Mouse (Mus musculus) liver, embryonic 13.5 days (tissue): ENCODE results near the gene Krtap19-4. TPM values are rescaled to one million over a fixed set of nuclear protein-coding genes. Genes with fewer than 3 reads are reported as not detected.

Experiments
- ATAC-seq: fragments of 200-750 bp; cut with Nextera tagmentation; 2 replicates; pipeline ENCODE4 v1.8.0; 2017; ENCODE audit warnings: low read depth, mild to moderate bottlenecking, moderate number of reproducible peaks, moderate library complexity
- DNase-seq: peaks from one replicate; pipeline ENCODE4 v3.0.0; 2022
- H3K27ac ChIP-seq: fragments of 300-500 bp; sonication (generic); 2 replicates; pipeline ENCODE4 v1.5.1; 2015; ENCODE audit warnings: moderate library complexity, mild to moderate bottlenecking, inconsistent platforms
- H3K27me3 ChIP-seq: fragments of 300-500 bp; sonication (generic); 2 replicates; pipeline ENCODE4 v1.6.1; 2015; ENCODE audit warnings: mild to moderate bottlenecking, inconsistent platforms
- H3K36me3 ChIP-seq: fragments of 300-500 bp; sonication (generic); 2 replicates; pipeline ENCODE4 v1.6.1; 2015; ENCODE audit warnings: mild to moderate bottlenecking, inconsistent platforms
- H3K4me1 ChIP-seq: fragments of 300-500 bp; sonication (generic); replicated peaks from 2 replicates; pipeline ENCODE4 v1.6.1; 2015; ENCODE audit warnings: inconsistent platforms
- H3K4me2 ChIP-seq: fragments of 300-500 bp; sonication (generic); 2 replicates; pipeline ENCODE4 v1.6.1; 2015; ENCODE audit warnings: inconsistent platforms, mild to moderate bottlenecking, moderate library complexity
- H3K4me3 ChIP-seq: fragments of 300-500 bp; sonication (generic); replicated peaks from 2 replicates; pipeline ENCODE4 v1.5.1; 2015; ENCODE audit warnings: mild to moderate bottlenecking, inconsistent platforms
- H3K9ac ChIP-seq: fragments of 300-500 bp; sonication (generic); 2 replicates; pipeline ENCODE4 v1.6.1; 2015; ENCODE audit warnings: mild to moderate bottlenecking, inconsistent platforms
- H3K9me3 ChIP-seq: fragments of 300-500 bp; sonication (generic); replicated peaks from 2 replicates; pipeline ENCODE4 v1.6.1; 2016; ENCODE audit warnings: inconsistent platforms
- WGBS: fragments of 180-500 bp; shearing (Covaris S2); methylation state at CpG from one replicate; pipeline ENCODE4 v1.1.7; 2015; ENCODE audit not compliant: insufficient replicate concordance; 5-methylcytosine and 5-hydroxymethylcytosine counted together
- polyA plus RNA-seq: library from polyadenylated mRNA; unstranded; fragments of >200 nt; fragmentation: Nextera tagmentation; extraction: Ambion mirVana; gene quantifications from 2 replicates; pipeline ENCODE4 v1.2.1, GENCODE M21; 2015

The Krtap19-4 gene
- polyA plus RNA-seq = not detected in 2 replicates

GRCm38 (mm10) chr16:88884989-88885388, at the start of gene Krtap19-4:
Gene Krtap19-4, minus strand, starts transcription at chr16:88885089.
- Histone ChIP-seq H3K9me3 (no peaks in the 10 kb centered on the region), H3K4me2 (no peak within 1 kb of the TSS), H3K27me3 (no peaks in the 10 kb centered on the region), H3K4me1 (no peaks in the 10 kb centered on the region), H3K36me3 (no peaks in the 10 kb centered on the region), H3K9ac (no peak within 1 kb of the TSS), H3K4me3 (no peak within 1 kb of the TSS), H3K27ac (no peak within 1 kb of the TSS)
- DNase-seq (no peak), ATAC-seq (no peak)
- 66% methylated on average over 5 of the region's 5 CpGs for WGBS

GRCm38 (mm10) chr16:88932165-88932564, 47.3 kb upstream of the Krtap19-4 start, which contains the start of gene Krtap19-9b:
Gene Krtap19-9b, minus strand, starts transcription at chr16:88932265.
- Histone ChIP-seq H3K4me2 (no peak within 1 kb of the TSS), H3K9ac (no peak within 1 kb of the TSS), H3K36me3 (no peaks in the 10 kb centered on the region), H3K27ac (no peak within 1 kb of the TSS), H3K9me3 (no peaks in the 10 kb centered on the region), H3K4me1 (no peaks in the 10 kb centered on the region), H3K27me3 (no peaks in the 10 kb centered on the region), H3K4me3 (no peak within 1 kb of the TSS)
- DNase-seq (no peak), ATAC-seq (no peak)
- WGBS = 62% methylated on average over 3 of the region's 3 CpGs

GRCm38 (mm10) chr16:88896357-88896756, 11.5 kb upstream of the Krtap19-4 start, which contains the start of gene Krtap19-5:
Gene Krtap19-5, minus strand, starts transcription at chr16:88896457.
- DNase-seq = no peak
- Histone ChIP-seq H3K4me2 (no peak within 1 kb of the TSS), H3K4me3 (no peak within 1 kb of the TSS), H3K36me3 (no peaks in the 10 kb centered on the region), H3K27me3 (no peaks in the 10 kb centered on the region), H3K9ac (no peak within 1 kb of the TSS), H3K27ac (no peak within 1 kb of the TSS), H3K9me3 (no peaks in the 10 kb centered on the region), H3K4me1 (no peaks in the 10 kb centered on the region)
- no peak for ATAC-seq
- 75% methylated on average over 6 of the region's 6 CpGs for WGBS

- ATAC-seq (no peak), DNase-seq (no peak)
- Histone ChIP-seq H3K4me2 (no peak overlapping the region), H3K4me1 (no peaks in the 10 kb centered on the region), H3K36me3 (no peaks in the 10 kb centered on the region), H3K9me3 (no peaks in the 10 kb centered on the region), H3K4me3 (no peak overlapping the region), H3K27me3 (no peaks in the 10 kb centered on the region), H3K9ac (no peak overlapping the region), H3K27ac (no peak overlapping the region)
- 63% methylated on average over 6 of the region's 6 CpGs for WGBS
Observed at GRCm38 (mm10) chr16:88886870-88887269, 2.0 kb upstream of the Krtap19-4 start.

GRCm38 (mm10) chr16:88877938-88878337, 7.0 kb downstream of the Krtap19-4 start, which contains the start of gene Krtap19-3:
Gene Krtap19-3, minus strand, starts transcription at chr16:88878038.
- H3K4me3 ChIP-seq = no peak within 1 kb of the TSS
- no peaks in the 10 kb centered on the region for H3K9me3 ChIP-seq
- H3K4me1 ChIP-seq = no peaks in the 10 kb centered on the region
- WGBS = 71% methylated on average over 2 of the region's 2 CpGs
- H3K4me2 ChIP-seq = no peak within 1 kb of the TSS
- H3K36me3 ChIP-seq = no peaks in the 10 kb centered on the region
- H3K9ac ChIP-seq = no peak within 1 kb of the TSS
- no peaks in the 10 kb centered on the region for H3K27me3 ChIP-seq
- no peak for DNase-seq
- ATAC-seq = no peak
- no peak within 1 kb of the TSS for H3K27ac ChIP-seq

- H3K4me3 ChIP-seq = no peak within 1 kb of the TSS
- H3K9ac ChIP-seq = no peak within 1 kb of the TSS
- no peak within 1 kb of the TSS for H3K27ac ChIP-seq
- no peaks in the 10 kb centered on the region for H3K4me1 ChIP-seq
- H3K36me3 ChIP-seq = no peaks in the 10 kb centered on the region
- WGBS = 83% methylated on average over 3 of the region's 3 CpGs
- no peaks in the 10 kb centered on the region for H3K9me3 ChIP-seq
- DNase-seq (no peak), ATAC-seq (no peak)
- no peak within 1 kb of the TSS for H3K4me2 ChIP-seq
- no peaks in the 10 kb centered on the region for H3K27me3 ChIP-seq
Observed at GRCm38 (mm10) chr16:88874169-88874568, 10.7 kb downstream of the Krtap19-4 start, which contains the start of gene Krtap19-2. Gene Krtap19-2, minus strand, starts transcription at chr16:88874269.

GRCm38 (mm10) chr16:88869311-88869710, 15.6 kb downstream of the Krtap19-4 start, which contains the start of gene Krtap19-1:
Gene Krtap19-1, minus strand, starts transcription at chr16:88869411.
- WGBS = 70% methylated on average over 6 of the region's 6 CpGs

GRCm38 (mm10) chr16:88864887-88865407, 19.9 kb downstream of the Krtap19-4 start:
- Histone ChIP-seq H3K9ac (no peak overlapping the region), H3K9me3 (no peaks in the 10 kb centered on the region), H3K36me3 (no peaks in the 10 kb centered on the region), H3K4me3 (no peak overlapping the region), H3K27ac (no peak overlapping the region), H3K27me3 (no peaks in the 10 kb centered on the region), H3K4me1 (no peaks in the 10 kb centered on the region), H3K4me2 (no peak overlapping the region)
- WGBS = 69% methylated on average over 4 of the region's 4 CpGs
- ATAC-seq (no peak), DNase-seq (no peak)

More at GRCm38 (mm10) chr16:88869311-88869710, 15.6 kb downstream of the Krtap19-4 start, which contains the start of gene Krtap19-1:
- H3K36me3 ChIP-seq = no peaks in the 10 kb centered on the region
- H3K4me2 ChIP-seq = no peak within 1 kb of the TSS
- no peak for DNase-seq
- no peak for ATAC-seq
- no peak within 1 kb of the TSS for H3K4me3 ChIP-seq
- H3K27ac ChIP-seq = no peak within 1 kb of the TSS
- H3K9ac ChIP-seq = no peak within 1 kb of the TSS
- no peaks in the 10 kb centered on the region for H3K4me1 ChIP-seq
- no peaks in the 10 kb centered on the region for H3K27me3 ChIP-seq
- no peaks in the 10 kb centered on the region for H3K9me3 ChIP-seq

GRCm38 (mm10) chr16:88851450-88851849, 33.4 kb downstream of the Krtap19-4 start:
- H3K4me1 ChIP-seq = no peaks in the 10 kb centered on the region
- DNase-seq (no peak), ATAC-seq (no peak)
- no peaks in the 10 kb centered on the region for H3K36me3 ChIP-seq
- H3K4me2 ChIP-seq = no peak overlapping the region
- H3K4me3 ChIP-seq = no peak overlapping the region
- no peak overlapping the region for H3K27ac ChIP-seq
- H3K27me3 ChIP-seq = no peaks in the 10 kb centered on the region
- H3K9me3 ChIP-seq = no peaks in the 10 kb centered on the region
- 20% methylated on average over 5 of the region's 5 CpGs for WGBS
- H3K9ac ChIP-seq = no peak overlapping the region

GRCm38 (mm10) chr16:88848558-88848957, 36.3 kb downstream of the Krtap19-4 start:
- Histone ChIP-seq H3K4me1 (no peaks in the 10 kb centered on the region), H3K9me3 (no peaks in the 10 kb centered on the region), H3K27ac (no peak overlapping the region), H3K9ac (no peak overlapping the region), H3K36me3 (no peaks in the 10 kb centered on the region), H3K27me3 (no peaks in the 10 kb centered on the region), H3K4me3 (no peak overlapping the region), H3K4me2 (no peak overlapping the region)
- 64% methylated on average over 4 of the region's 4 CpGs for WGBS
- ATAC-seq = 0 out of 2 replicates have a peak, but pooled peaks have one; percentile 31
- no peak for DNase-seq

GRCm38 (mm10) chr16:88847363-88847762, 37.5 kb downstream of the Krtap19-4 start:
- no peak overlapping the region for H3K27ac ChIP-seq

More at GRCm38 (mm10) chr16:88847363-88847762, 37.5 kb downstream of the Krtap19-4 start:
- Histone ChIP-seq H3K9ac (no peak overlapping the region), H3K4me3 (no peak overlapping the region), H3K27me3 (no peaks in the 10 kb centered on the region), H3K36me3 (no peaks in the 10 kb centered on the region), H3K9me3 (no peaks in the 10 kb centered on the region), H3K4me1 (no peaks in the 10 kb centered on the region), H3K4me2 (no peak overlapping the region)
- 89% methylated on average over 1 of the region's 1 CpGs for WGBS
- ATAC-seq = no peak
- DNase-seq = no peak
